Mouse (Mus musculus) olfactory bulb, adult 2 months (tissue): ENCODE measurements around the gene Stra8.
A peak's percentile ranks its signal among the peaks of the same experiment; 100 is the strongest.

ENCODE experiments used
- CTCF ChIP-seq: fragments of 200-500 bp; IDR thresholded peaks from 2 replicates; pipeline ENCODE4 v1.5.1; 2012; ENCODE audit warnings: low read depth, mild to moderate bottlenecking, low read length, moderate library complexity; ENCODE audit not compliant: insufficient read depth
- POLR2A ChIP-seq: fragments of 200-500 bp; IDR thresholded peaks from 2 replicates; pipeline ENCODE4 v1.6.1; 2012; ENCODE audit warnings: mild to moderate bottlenecking, low read depth, low read length, moderate library complexity; ENCODE audit not compliant: insufficient read depth

DNA sequence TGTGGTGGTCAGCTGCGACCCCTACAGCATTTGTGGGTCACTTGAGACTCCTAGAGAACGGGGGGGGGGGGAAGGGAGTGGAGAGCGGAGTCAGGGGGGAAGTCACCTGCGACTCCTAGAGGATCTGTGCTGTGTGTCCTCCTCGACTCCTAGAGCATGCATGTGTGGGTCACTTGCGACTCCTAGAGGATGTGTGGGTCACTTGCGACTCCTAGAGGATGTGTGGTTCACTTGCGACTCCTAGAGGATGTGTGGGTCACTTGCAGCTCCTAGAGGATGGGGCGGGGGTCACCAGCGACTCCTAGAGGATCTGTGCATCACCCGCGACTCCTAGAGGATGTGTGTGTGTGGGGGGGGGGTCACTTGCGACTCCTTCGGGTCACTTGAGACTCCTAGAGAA is 2.0 kb downstream of the Stra8 start:
- TF ChIP-seq POLR2A: no peak
- TF ChIP-seq CTCF: 0 out of 2 replicates have a peak, but pooled peaks have one; percentile 41
